Mouse (Mus musculus) left cerebral cortex, postnatal 25 days (tissue): ENCODE results near the gene Dnajc11. TPM values are rescaled to one million over a fixed set of nuclear protein-coding genes. Genes with fewer than 3 reads are reported as not detected.

ENCODE experiments used
- DNase-seq, 2 experiments: peaks; one replicate each; pipeline ENCODE4 v3.0.0; 2022; ENCODE audit warnings: low spot score in 2 of 2, mixed read lengths in 1 of 2
- intact Hi-C: fragments of 180-260 bp; cut with DNase I; formaldehyde crosslinking; loops from one replicate; pipeline ENCODE4 v1.15.1; 2025
- total RNA-seq, 2 experiments: library from RNA; stranded (reverse); gene quantifications; 2 replicates each; pipeline ENCODE4 v1.2.3; 2021

The Dnajc11 gene
- total RNA-seq, 2 experiments from 2014 or later: 61.6 to 62.3 TPM

DNA sequence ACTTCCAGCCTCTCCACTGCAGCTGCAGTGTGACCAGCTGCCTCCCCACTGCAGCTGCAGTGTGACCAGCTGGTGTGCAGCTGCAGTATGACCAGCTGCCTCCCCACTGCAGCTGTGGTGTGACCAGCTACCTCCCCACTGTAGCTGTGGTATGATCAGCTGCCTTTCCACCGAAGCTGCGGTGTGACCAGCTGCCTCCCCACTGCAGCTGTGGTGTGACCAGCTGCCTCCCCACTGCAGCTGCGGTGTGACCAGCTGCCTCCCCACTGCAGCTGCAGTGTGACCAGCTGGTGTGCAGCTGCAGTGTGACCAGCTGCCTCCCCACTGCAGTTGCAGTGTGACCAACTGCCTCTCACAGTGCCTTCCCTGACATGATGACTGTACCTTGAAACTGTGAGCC is 11.4 kb upstream of the Dnajc11 start:
- DNase-seq: no peak
- intact Hi-C loops: loop anchor here (5.0 to 10.0 kb wide), 2 partner anchors 447 to 765 kb away; no protein-coding TSS in a partner anchor

GRCm38 (mm10) chr4:151932576-151933504 is 651 bp upstream of the Dnajc11 start:
- DNase-seq: no peak
- intact Hi-C loops: loop anchor here (2.0 kb wide), 1 partner anchor 70 kb away; no protein-coding TSS in a partner anchor

GRCm38 (mm10) chr4:151934215-151934572 is 703 bp downstream of the Dnajc11 start:
- intact Hi-C loops: no loop called here
- no peak for DNase-seq

DNA sequence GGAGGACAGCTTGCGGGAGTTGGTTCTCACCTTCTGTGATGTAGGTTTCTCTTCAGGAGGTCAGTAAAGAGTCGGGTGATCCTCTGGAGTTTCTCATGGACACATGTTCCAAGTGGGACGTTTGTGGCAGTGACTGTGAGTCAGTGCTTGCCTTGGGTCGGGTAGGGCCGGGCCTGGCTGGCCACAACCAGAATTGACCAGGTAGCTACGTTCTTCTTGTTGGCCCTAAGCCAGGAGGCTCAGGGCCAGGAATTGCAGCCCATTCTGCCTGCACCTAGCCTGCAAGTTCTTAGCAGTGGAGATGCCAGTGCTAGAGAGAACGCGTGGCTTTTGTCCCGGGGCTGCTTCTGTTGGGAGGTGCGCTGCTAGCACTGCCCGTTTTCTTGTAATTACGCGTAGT is 4.0 kb downstream of the Dnajc11 start:
- intact Hi-C loops: no loop called here
- DNase-seq: no peak

- DNase-seq: no peak
- intact Hi-C loops: no loop called here
Measured at GRCm38 (mm10) chr4:151938089-151938488, 4.6 kb downstream of the Dnajc11 start.

- no peak for DNase-seq
- intact Hi-C loops: no loop called here
Measured at GRCm38 (mm10) chr4:151946211-151946610, 12.7 kb downstream of the Dnajc11 start.

DNA sequence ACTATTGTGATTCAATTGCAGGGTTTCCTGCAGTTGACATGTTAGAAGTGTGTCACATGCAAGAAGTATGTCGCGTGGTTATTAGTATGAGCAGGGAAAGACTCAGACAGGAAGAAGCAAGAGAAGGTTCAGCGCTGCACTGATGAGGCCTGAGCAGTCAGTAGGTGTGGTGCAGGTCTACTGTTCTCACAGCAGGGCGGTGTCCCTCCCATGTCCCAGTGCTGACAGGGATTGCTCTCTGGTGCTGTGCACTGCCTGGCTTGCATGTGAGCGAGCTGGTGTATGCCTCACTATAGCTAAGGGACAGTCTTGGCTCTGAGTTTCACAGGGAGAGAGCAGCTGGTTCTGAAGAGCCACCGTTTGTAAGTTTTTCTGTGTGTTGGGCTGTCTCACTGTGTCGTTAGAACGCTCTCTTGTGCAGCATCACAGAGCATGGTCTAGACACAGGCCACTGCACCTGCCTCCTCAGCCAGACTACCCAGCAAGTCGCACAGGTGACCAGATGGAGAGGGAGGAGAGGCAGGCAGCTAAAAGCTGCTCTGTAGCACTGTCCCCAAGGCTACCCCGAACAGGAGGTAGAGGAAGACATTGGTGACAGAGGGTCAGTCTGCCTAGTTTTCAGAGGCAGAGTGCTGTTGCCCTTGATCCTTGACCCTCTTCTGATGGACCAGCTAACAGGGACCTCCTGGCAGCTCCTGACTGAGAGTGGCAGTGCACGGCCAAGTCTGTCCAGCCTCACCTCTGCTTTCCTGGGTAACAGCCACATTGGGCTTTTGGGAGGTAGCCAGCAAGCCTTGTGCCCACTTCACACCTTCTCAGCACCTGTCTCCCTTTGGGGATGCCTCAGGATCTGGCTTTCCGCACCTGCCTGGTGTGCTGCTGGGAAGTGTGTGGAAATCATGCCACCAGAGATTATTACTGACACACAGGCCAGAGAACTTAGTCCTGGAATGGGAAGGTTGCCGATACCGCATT is 15.3 kb downstream of the Dnajc11 start:
- DNase-seq: no peak
- intact Hi-C loops: no loop called here

GRCm38 (mm10) chr4:151953209-151953608 is 19.7 kb downstream of the Dnajc11 start:
- intact Hi-C loops: no loop called here

DNA sequence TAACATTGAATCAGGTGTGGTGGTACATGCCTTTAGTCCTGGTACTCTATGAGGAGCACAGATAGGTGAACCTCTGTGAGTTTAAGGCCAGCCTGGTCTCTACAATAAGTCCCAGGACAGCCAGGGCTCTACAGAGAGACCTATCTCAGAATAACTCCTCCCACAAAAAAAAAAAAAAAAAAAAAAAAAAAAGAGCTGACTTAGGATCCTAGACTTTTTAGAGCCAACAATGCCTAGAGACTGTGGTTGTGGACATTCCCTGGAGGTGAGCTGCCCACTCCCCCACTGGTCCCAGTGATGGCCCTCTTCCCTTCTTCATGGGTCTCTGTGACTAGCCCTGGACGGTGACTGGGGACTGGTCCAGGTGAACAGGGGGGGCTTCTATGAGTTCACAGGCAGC is 22.3 kb downstream of the Dnajc11 start:
- DNase-seq: no peak
- intact Hi-C loops: no loop called here

More at GRCm38 (mm10) chr4:151953209-151953608, 19.7 kb downstream of the Dnajc11 start:
- DNase-seq: no peak

- DNase-seq: no peak
- intact Hi-C loops: no loop called here
Measured at GRCm38 (mm10) chr4:151957584-151958315, 24.3 kb downstream of the Dnajc11 start.

GRCm38 (mm10) chr4:151959849-151960512 is 26.5 kb downstream of the Dnajc11 start:
- intact Hi-C loops: no loop called here
- DNase-seq: no peak

- no peak for DNase-seq
- intact Hi-C loops: no loop called here
Measured at GRCm38 (mm10) chr4:151960513-151960854, 27.0 kb downstream of the Dnajc11 start.

DNA sequence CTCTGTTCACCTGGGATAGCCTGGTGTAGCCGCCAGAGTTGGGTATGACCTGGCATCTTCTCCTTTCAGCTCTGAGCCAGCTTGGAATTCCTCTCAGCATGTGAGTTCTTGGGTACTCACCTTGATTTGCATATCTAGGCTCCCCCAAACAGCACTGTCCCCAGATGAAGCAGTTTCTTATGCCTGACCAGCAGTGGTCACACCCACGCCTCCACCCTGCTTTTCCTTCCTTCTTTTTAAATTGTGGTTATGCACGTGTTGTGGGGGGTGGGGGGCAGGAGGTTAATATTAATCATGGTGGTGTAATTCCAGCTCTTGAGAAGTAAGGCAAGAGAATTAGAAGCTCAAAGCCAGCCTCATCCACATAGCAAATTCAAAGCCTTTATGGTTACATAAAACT is 29.3 kb downstream of the Dnajc11 start:
- intact Hi-C loops: no loop called here
- no peak for DNase-seq

DNA sequence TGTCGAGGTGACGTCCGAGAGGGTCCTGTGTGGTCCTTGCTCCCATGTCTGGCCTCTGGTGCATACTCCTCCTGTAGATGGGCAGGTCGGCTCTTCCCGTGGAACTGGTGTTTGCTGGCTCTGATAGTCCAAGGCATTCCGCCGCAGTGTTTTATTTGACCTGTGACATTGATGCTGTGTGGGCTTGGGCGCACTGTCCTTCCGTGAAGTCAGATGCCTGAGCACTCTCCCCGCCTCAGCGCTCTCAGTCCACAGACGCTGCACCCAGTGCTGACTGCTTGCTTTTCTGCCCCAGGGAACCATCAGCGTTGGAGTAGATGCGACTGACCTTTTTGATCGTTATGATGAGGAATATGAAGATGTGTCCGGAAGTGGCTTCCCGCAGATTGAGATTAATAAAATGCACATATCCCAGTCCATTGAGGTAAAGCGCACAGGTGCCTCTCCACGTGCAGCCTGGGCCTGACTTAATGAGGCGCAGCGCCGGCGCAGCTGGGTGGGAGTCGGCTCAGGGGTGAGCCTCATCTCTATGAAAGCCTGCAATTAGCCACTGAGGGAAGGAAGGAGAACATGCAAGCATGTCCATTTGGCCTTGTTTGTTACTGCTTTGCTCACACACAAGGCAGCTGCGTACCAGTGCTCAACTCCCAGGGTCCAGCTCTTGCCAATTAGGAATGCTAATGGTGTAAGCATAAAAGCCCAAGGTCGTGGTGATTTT is 34.9 kb downstream of the Dnajc11 start:
- intact Hi-C loops: no loop called here
- DNase-seq: no peak

DNA sequence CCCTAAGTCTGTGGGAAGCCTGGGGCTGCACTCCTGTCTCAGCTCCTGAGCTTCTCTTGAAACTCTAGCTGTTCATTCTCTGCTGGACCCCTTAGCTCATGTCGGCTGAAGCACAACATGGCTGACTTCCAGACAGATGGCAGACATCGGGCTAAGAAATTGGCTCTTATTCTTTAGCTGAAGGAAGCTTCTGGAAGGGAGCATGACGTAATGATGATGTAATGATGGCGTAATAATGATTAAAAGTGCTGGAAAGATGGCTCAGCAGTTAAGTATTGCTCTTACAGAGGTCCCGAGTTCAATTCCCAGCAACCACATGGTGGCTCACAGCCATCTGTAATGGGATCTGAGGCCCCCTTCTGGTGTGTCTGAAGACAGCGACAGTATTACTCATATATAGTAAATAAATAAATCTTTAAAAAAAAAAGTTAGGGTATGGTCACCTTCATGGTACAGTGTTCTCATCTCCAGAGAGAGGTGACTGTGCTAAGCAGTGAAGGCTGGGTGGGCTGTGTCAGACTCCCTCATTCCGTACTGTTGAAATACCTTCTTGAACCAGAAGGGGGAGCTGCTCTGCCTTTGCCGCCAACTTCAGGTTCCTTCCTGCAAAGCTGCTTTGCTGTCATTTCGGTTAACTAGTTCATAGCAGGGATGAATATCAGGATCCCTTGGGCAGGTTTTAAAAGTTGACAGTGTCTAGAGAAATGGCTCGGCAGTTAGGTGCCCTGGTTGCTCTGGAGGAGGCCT is 38.9 kb downstream of the Dnajc11 start:
- peak in 1 of 2 experiments; percentile 43 for DNase-seq
- intact Hi-C loops: no loop called here

DNA sequence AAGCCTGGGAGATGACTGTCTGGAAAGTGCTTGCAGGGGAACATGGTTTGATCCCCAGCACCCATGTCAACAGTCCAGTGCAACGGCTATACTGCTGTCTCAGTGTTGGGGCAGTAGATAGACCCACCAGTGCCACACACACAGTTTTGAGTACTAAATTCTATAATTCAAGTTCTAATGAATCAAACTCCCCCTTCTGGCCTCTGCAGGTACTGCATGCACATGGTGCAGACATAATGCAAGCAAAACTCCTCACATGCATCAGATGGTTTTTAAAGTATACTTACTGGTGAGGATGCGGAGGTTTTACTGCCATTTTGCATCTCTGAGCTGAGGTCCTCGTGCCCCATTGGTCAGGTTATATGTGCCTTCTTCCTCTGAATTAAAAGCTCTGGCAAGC is 42.0 kb downstream of the Dnajc11 start:
- intact Hi-C loops: no loop called here
- no peak for DNase-seq

DNA sequence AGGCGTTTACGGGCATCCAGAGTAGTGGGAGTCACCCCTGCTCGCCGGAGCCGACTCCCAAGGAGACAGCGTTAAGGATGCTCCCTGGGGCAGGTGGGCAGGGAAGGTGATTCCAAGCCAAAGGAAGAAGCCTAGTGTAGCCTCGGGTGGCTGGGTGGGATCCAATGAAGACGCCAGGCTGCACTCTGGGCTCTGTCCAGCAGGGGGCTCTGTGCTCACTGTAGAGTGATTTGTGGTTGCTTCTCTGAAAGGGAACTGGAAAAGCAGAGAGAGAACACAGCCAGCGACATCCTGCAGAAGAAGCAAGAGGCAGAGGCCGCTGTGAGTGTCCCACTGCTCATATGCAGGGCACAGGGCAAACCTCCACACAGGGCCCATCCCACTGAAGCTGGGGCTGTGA is 44.3 kb downstream of the Dnajc11 start:
- intact Hi-C loops: no loop called here
- DNase-seq: peak; percentile 88 to 90

- peak in 1 of 2 experiments; percentile 25 for DNase-seq
- intact Hi-C loops: loop anchor here (2.0 to 5.0 kb wide), 2 partner anchors 47 to 56 kb away; partner anchors contain the start of gene Zbtb48
Measured at GRCm38 (mm10) chr4:151980699-151981098, 47.2 kb downstream of the Dnajc11 start.
